In genomic region chr2:68860391-68860790, GRCm38 (mm10) we compare ENCODE assay signal across 10 mouse cellular contexts. TPM values are rescaled to one million over a fixed set of nuclear protein-coding genes. Genes with fewer than 3 reads are reported as not detected.
DNase-seq lines count a peak whose midpoint lies in the region; ATAC-seq lines count a peak whose summit lies in the region.
"Had no signal": no experiment of that assay in that cellular context is flagged by ENCODE, and none has a peak within 500 bp of the region (broad histone marks: within the 10 kb centered on the region; RNA-seq: fewer than 3 reads in every experiment).

No protein-coding gene starts in this region.

- no peak for ATAC-seq in heart, embryonic 13.5 days (ENCODE audit: extremely low read depth, insufficient number of reproducible peaks, low FRiP score, low TSS enrichment)
- ATAC-seq in embryonic facial prominence, embryonic 14.5 days (ENCODE audit: low read depth) = no peak
- 0 out of 2 replicates have a peak, but pooled peaks have one; percentile 9 for ATAC-seq in monocyte, adult 5-6 weeks (replicated peaks; ENCODE audit: insufficient number of reproducible peaks, low FRiP score, low TSS enrichment, poor library complexity, severe bottlenecking)
- ATAC-seq in erythroblast, adult 5-6 weeks (replicated peaks; ENCODE audit: low FRiP score, poor library complexity, severe bottlenecking) = no peak

- H3K36me3 ChIP-seq in heart, embryonic 13.5 days = no peaks in the 10 kb centered on the region
- H3K36me3 ChIP-seq in embryonic facial prominence, embryonic 14.5 days (ENCODE audit: control insufficient read depth, insufficient read depth, low read length) = no peaks in the 10 kb centered on the region
- H3K36me3 ChIP-seq in limb, embryonic 10.5 days = no peaks in the 10 kb centered on the region

- peaks cover 26% of the 10 kb centered on the region for H3K4me1 ChIP-seq in heart, embryonic 13.5 days
- H3K4me1 ChIP-seq in embryonic facial prominence, embryonic 14.5 days (ENCODE audit: control insufficient read depth, insufficient read depth, low read length) = peaks cover 7% of the 10 kb centered on the region
- peaks cover 27% of the 10 kb centered on the region for H3K4me1 ChIP-seq in limb, embryonic 10.5 days

- no peaks in the 10 kb centered on the region for H3K27me3 ChIP-seq in heart, embryonic 13.5 days (replicated peaks)
- no peaks in the 10 kb centered on the region for H3K27me3 ChIP-seq in embryonic facial prominence, embryonic 14.5 days (replicated peaks; ENCODE audit: control insufficient read depth, insufficient read depth, low read length)
- H3K27me3 ChIP-seq in limb, embryonic 10.5 days (ENCODE audit: low read depth, poor library complexity, severe bottlenecking) = peaks cover 11% of the 10 kb centered on the region; the same call in 1 of the 2 replicates

- H3K9ac ChIP-seq in heart, embryonic 13.5 days = no peak overlapping the region
- H3K9ac ChIP-seq in embryonic facial prominence, embryonic 14.5 days (ENCODE audit: low read depth, low read length) = no peak overlapping the region; the same call in 1 of the 2 replicates

- peak overlapping the region; percentile 67; the same call in 1 of the 2 replicates for H3K4me3 ChIP-seq in heart, embryonic 13.5 days
- peak overlapping the region; percentile 86; the same call in 1 of the 2 replicates for H3K4me3 ChIP-seq in embryonic facial prominence, embryonic 14.5 days (ENCODE audit: low read depth, low read length)
- peak overlapping the region; percentile 64 for H3K4me3 ChIP-seq in limb, embryonic 10.5 days

- peak overlapping the region; percentile 69 for H3K4me2 ChIP-seq in heart, embryonic 13.5 days
- peak overlapping the region; percentile 79 for H3K4me2 ChIP-seq in embryonic facial prominence, embryonic 14.5 days (ENCODE audit: low read depth, low read length)

- H3K9me3 ChIP-seq in heart, embryonic 13.5 days = no peaks in the 10 kb centered on the region
- no peaks in the 10 kb centered on the region for H3K9me3 ChIP-seq in embryonic facial prominence, embryonic 14.5 days (ENCODE audit: control insufficient read depth, low read length)
- no peaks in the 10 kb centered on the region for H3K9me3 ChIP-seq in limb, embryonic 10.5 days (replicated peaks)

- no peak for DNase-seq in heart, postnatal 4 days
- no peak for DNase-seq in embryonic facial prominence, embryonic 14.5 days (ENCODE audit: low spot score)
- DNase-seq in limb, embryonic 10.5 days (ENCODE audit: low spot score) = no peak
- DNase-seq in spleen, adult 12 weeks (ENCODE audit: low spot score) = no peak
- no peak for DNase-seq in left cerebral cortex, adult 9 months (ENCODE audit: low spot score in 2 of 2)
- DNase-seq: cerebellum, adult 11 months; kidney, adult 18-20 months had no signal

- H3K27ac ChIP-seq in heart, embryonic 13.5 days (replicated peaks) = no peak overlapping the region
- H3K27ac ChIP-seq in embryonic facial prominence, embryonic 14.5 days (replicated peaks; ENCODE audit: low read depth, low read length) = no peak overlapping the region
- no peak overlapping the region for H3K27ac ChIP-seq in limb, embryonic 10.5 days

- 59% methylated on average over 2 of the region's 2 CpGs for WGBS in heart, embryonic 13.5 days
- 57% methylated on average over 2 of the region's 2 CpGs for WGBS in embryonic facial prominence, embryonic 14.5 days
- WGBS in limb, embryonic 10.5 days = 58% methylated on average over 2 of the region's 2 CpGs

RNA-seq across cellular contexts. Expression of gene Cers6, which starts 0.8 kb away (rescaled TPM):
- 18.9 and 21.6 TPM in 2 replicates for polyA plus RNA-seq in heart, embryonic 13.5 days (2015; fragmentation: Nextera tagmentation; extraction: Ambion mirVana)
- 10 to 100 TPM; 20.7 to 24.4 TPM for total RNA-seq in heart, postnatal 4 days (2021)
- polyA plus RNA-seq in embryonic facial prominence, embryonic 14.5 days (2014; fragmentation: Nextera tagmentation; extraction: Ambion mirVana) = 24.3 and 26.0 TPM in 2 replicates
- 25.4 and 25.6 TPM in 2 replicates for polyA plus RNA-seq in limb, embryonic 10.5 days (2016; fragmentation: Nextera tagmentation; extraction: Ambion mirVana)
- 42.0 to 93.3 TPM (median 51.2 TPM) in 3 replicates for total RNA-seq in monocyte, adult 5-6 weeks (2017)
- 16.3 and 16.7 TPM in 2 replicates for total RNA-seq in erythroblast, adult 5-6 weeks (2015; ENCODE audit: low replicate concordance)
- 8.2 and 9.3 TPM in 2 replicates for total RNA-seq in erythroblast, adult 5-6 weeks (2017; ENCODE audit: low replicate concordance)
